Mouse (Mus musculus): ENCODE measurements around the gene Vezt.

- no peak for TF ChIP-seq CTCF (IDR thresholded peaks at IDR 0.05; ENCODE audit: borderline replicate concordance, insufficient read depth, low read depth, low read length)
- TF ChIP-seq POLR2A (IDR thresholded peaks at IDR 0.05; ENCODE audit: borderline replicate concordance, insufficient read depth, low read length) = no peak
Measured at GRCm38 (mm10) chr10:94038366-94039260, 3.0 kb upstream of the Vezt start.
